Mouse (Mus musculus) embryo, embryonic 10 days (tissue): ENCODE results near the gene Pla2g16.

Experiments used
- DNase-seq: peaks from one replicate; pipeline ENCODE4 v3.0.0-alpha.2; 2015; ENCODE audit warnings: low spot score

Pla2g16 gene

GRCm38 (mm10) chr19:7613151-7613550 lies 55.9 kb downstream of the Pla2g16 start:
- no peak for DNase-seq

GRCm38 (mm10) chr19:7616231-7616930 lies 59.1 kb downstream of the Pla2g16 start:
- no peak for DNase-seq

DNA sequence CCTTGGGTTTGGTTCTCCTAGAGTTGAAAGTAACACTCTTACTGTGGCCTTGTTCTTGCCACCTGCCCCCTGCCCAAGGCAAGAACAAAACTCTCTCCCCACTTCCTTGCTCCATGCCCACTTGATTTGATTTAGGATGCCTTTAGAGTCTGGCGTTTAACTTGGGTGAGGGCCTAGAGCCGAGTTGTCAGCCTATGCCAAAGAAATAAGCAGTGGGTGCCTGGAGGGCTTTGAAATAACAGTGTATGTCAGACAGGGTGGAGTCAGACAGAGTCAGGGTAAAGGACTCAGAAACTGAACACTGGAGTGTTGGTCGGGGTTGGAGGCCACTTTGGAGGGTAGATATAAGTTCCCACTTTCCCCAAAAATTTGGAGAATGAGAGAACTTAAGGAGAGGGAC lies 59.8 kb downstream of the Pla2g16 start:
- DNase-seq = no peak

DNA sequence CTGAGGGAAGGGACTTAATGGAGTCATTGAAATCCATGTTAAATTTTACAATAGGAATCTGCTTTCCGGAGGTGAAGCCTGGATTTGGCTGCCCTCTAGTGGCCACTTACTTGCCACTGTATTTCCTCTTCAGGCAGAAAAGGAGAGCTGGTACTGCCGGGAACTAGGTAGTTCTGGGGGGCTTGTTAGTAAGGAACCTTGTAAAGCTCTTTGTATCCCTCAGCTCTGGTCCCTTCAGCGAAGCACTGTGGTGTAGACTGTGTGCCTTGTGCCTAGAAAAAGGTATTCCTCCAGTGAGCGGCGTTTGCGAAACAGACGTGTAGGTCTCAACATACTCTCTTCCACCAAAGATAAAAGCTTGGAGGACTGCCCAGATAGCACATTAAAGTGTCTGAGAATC lies 60.4 kb downstream of the Pla2g16 start:
- peak; percentile 83 for DNase-seq

- no peak for DNase-seq
Observed at GRCm38 (mm10) chr19:7633021-7633420, 75.8 kb downstream of the Pla2g16 start.

GRCm38 (mm10) chr19:7633786-7634185 lies 76.5 kb downstream of the Pla2g16 start:
- no peak for DNase-seq
